Mouse (Mus musculus): ENCODE data around the gene Sp1.

The Sp1 gene

GRCm38 (mm10) chr15:102471295-102471645, 65.3 kb downstream of the Sp1 start:
- DNase-seq (ENCODE audit: extremely low read depth, insufficient read length, low spot score) = no peak

GRCm38 (mm10) chr15:102471727-102472126, 65.8 kb downstream of the Sp1 start:
- DNase-seq (ENCODE audit: extremely low read depth, insufficient read length, low spot score) = no peak

- DNase-seq (ENCODE audit: extremely low read depth, insufficient read length, low spot score) = no peak
Measured at GRCm38 (mm10) chr15:102473246-102473645, 67.3 kb downstream of the Sp1 start.

GRCm38 (mm10) chr15:102474520-102474919, 68.6 kb downstream of the Sp1 start:
- DNase-seq (ENCODE audit: extremely low read depth, insufficient read length, low spot score) = no peak

- DNase-seq (ENCODE audit: extremely low read depth, insufficient read length, low spot score) = no peak
Measured at GRCm38 (mm10) chr15:102483136-102483535, 77.2 kb downstream of the Sp1 start.

- DNase-seq (ENCODE audit: extremely low read depth, insufficient read length, low spot score) = no peak
Measured at GRCm38 (mm10) chr15:102485853-102486252, 79.9 kb downstream of the Sp1 start.

Data from 3134 (cell line).